Mouse (Mus musculus) C2C12 (cell line): ENCODE results near the gene Zfyve21. TPM values are rescaled to one million over a fixed set of nuclear protein-coding genes. Genes with fewer than 3 reads are reported as not detected.

ENCODE experiments used
- H3K27me3 ChIP-seq: one replicate; pipeline ENCODE4 v1.6.1; 2011; ENCODE audit not compliant: control insufficient read depth, insufficient read depth, insufficient read length
- H3K36me3 ChIP-seq: one replicate; pipeline ENCODE4 v1.6.1; 2011; ENCODE audit not compliant: control insufficient read depth, insufficient read depth
- H3K4me3 ChIP-seq: one replicate; pipeline ENCODE4 v1.5.1; 2011; ENCODE audit warnings: mild to moderate bottlenecking, control low read depth; ENCODE audit not compliant: poor library complexity, insufficient read depth, severe bottlenecking
- H3K79me2 ChIP-seq: one replicate; pipeline ENCODE4 v1.6.1; 2011; ENCODE audit not compliant: control insufficient read depth, insufficient read depth
- H3K79me3 ChIP-seq: one replicate; pipeline ENCODE4 v1.6.1; 2011; ENCODE audit warnings: low read depth, control low read depth
- H3ac ChIP-seq: one replicate; pipeline ENCODE3; 2011; ENCODE audit warnings: low read depth; ENCODE audit not compliant: control insufficient read depth, insufficient read length
- CEBPB ChIP-seq: IDR thresholded peaks from one replicate; pipeline ENCODE4 v1.6.1; 2011; ENCODE audit warnings: low read depth, mild to moderate bottlenecking, control low read depth, moderate library complexity
- CTCF ChIP-seq: IDR thresholded peaks from one replicate; pipeline ENCODE4 v1.5.1; 2011; ENCODE audit not compliant: control insufficient read depth, insufficient read depth, insufficient read length
- FOSL1 ChIP-seq: IDR thresholded peaks from one replicate; pipeline ENCODE4 v1.8.0; 2011; ENCODE audit warnings: mild to moderate bottlenecking, low read length; ENCODE audit not compliant: poor library complexity, insufficient read depth, severe bottlenecking
- MAX ChIP-seq: IDR thresholded peaks from one replicate; pipeline ENCODE4 v1.6.1; 2011; ENCODE audit warnings: mild to moderate bottlenecking, control low read depth
- MYOD1 ChIP-seq: IDR thresholded peaks from one replicate; pipeline ENCODE4 v1.6.1; 2011; ENCODE audit warnings: low read depth; ENCODE audit not compliant: control insufficient read depth, insufficient read length
- MYOG ChIP-seq: IDR thresholded peaks from one replicate; pipeline ENCODE4 v1.6.1; 2011; ENCODE audit not compliant: control insufficient read depth, insufficient read length; ENCODE audit errors: extremely low read depth
- USF1 ChIP-seq: IDR thresholded peaks from one replicate; pipeline ENCODE4 v1.6.1; 2011; ENCODE audit warnings: low read depth, mild to moderate bottlenecking, control low read depth, moderate library complexity
- polyA plus RNA-seq: library from polyadenylated mRNA; unstranded; fragments of >200 nt; fragmentation: generic; extraction: Trizol; gene quantifications from one replicate; pipeline ENCODE4 v1.2.1, GENCODE M21; 2012; ENCODE audit warnings: missing spikeins

Zfyve21 gene
- polyA plus RNA-seq, 1 experiment, result 40.0 TPM

- no peak for TF ChIP-seq MAX
- TF ChIP-seq CEBPB, result no peak
- no peak for TF ChIP-seq CTCF
- TF ChIP-seq FOSL1, result no peak
- no peak for TF ChIP-seq USF1
- TF ChIP-seq MYOG, result no peak
- TF ChIP-seq MYOD1, result no peak
- Histone ChIP-seq H3K27me3 (no peaks in the 10 kb centered on the region), H3K4me3 (no peak overlapping the region), H3K79me3 (no peaks in the 10 kb centered on the region), H3K36me3 (peaks cover 54% of the 10 kb centered on the region), H3K79me2 (no peaks in the 10 kb centered on the region), H3ac (no peak overlapping the region)
Measured at GRCm38 (mm10) chr12:111803538-111803937, 10.4 kb upstream of the Zfyve21 start.

DNA sequence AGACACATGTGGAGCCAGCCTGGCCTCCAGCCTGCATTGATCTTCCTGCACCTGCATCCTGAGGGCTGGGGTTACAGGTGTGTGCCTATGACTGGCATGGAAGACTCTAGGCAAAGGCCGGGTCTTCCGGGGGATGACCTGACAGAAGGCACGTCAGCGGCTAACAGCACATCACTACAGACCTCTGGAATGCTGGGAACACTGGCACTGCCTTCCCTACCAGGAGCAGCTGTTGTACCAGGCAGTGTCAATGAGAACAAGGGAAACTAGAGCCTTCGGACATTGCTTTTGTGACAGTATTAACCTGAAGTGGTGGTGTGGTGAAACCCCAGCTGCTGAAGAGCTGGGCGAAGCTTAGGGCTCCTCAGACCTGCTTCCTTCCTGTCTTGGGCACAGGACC is 5.2 kb upstream of the Zfyve21 start:
- TF ChIP-seq MYOD1, result no peak
- TF ChIP-seq FOSL1, result no peak
- TF ChIP-seq CEBPB, result no peak
- no peak for TF ChIP-seq USF1
- TF ChIP-seq CTCF, result no peak
- no peak for TF ChIP-seq MYOG
- no peak for TF ChIP-seq MAX
- Histone ChIP-seq H3K4me3 (no peak overlapping the region), H3K79me3 (no peaks in the 10 kb centered on the region), H3K79me2 (no peaks in the 10 kb centered on the region), H3ac (no peak overlapping the region), H3K27me3 (no peaks in the 10 kb centered on the region), H3K36me3 (peaks cover 20% of the 10 kb centered on the region)

DNA sequence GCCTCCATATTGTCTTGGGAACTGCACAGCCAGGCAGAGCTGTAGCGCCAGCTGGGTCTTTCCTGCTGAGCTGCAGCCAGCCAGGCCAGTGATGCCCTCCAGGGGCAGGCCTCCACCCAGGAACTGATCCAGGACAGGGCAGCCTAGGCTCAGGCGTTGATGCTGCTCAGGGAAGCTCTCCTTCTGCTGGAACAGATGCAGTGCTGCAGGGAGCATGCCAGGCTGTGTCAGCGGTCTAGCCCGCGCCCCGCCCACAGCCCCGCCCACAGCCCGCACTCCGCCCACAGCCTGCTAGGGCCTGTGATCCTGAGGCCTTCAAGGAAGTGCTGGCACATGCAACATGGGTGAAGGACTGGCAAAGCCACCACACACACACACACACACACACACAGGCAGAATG is 4.2 kb upstream of the Zfyve21 start:
- peaks cover 6% of the 10 kb centered on the region for H3K79me2 ChIP-seq
- H3ac ChIP-seq, result peak overlapping the region; percentile 23
- H3K36me3 ChIP-seq, result peaks cover 11% of the 10 kb centered on the region
- no peaks in the 10 kb centered on the region for H3K79me3 ChIP-seq
- TF ChIP-seq FOSL1, result no peak
- no peak for TF ChIP-seq MYOG
- peak; percentile 2 for TF ChIP-seq CTCF
- no peak for TF ChIP-seq MAX
- H3K4me3 ChIP-seq, result no peak overlapping the region
- no peaks in the 10 kb centered on the region for H3K27me3 ChIP-seq

DNA sequence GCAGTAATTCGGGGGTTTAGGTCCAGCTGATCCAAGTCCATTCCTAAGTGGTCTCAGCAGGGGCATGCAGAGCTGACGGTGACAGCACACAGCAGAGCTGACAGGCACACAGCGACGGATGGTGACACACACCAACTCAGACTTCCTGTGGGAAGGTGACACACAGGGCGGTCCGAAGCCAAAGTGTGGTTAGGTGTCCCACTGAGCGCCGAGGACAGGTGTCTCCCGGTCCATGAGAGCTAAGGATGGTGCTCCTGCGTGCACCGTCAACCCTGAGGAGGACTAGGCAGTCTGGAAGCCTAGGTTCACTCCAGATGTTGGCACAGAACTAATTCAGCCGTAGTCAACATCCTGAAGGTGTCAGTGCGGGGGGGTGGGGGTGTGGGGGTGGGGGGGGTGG is 1.9 kb upstream of the Zfyve21 start:
- H3K27me3 ChIP-seq, result no peaks in the 10 kb centered on the region
- H3K36me3 ChIP-seq, result peaks cover 10% of the 10 kb centered on the region
- peak; percentile 43 for TF ChIP-seq MYOD1
- no peak for TF ChIP-seq CTCF
- no peak for TF ChIP-seq MAX
- TF ChIP-seq FOSL1, result no peak
- peaks cover 5% of the 10 kb centered on the region for H3K79me3 ChIP-seq
- no peak overlapping the region for H3ac ChIP-seq
- H3K79me2 ChIP-seq, result peaks cover 24% of the 10 kb centered on the region
- H3K4me3 ChIP-seq, result no peak overlapping the region

- H3K79me2 ChIP-seq, result peaks cover 29% of the 10 kb centered on the region
- H3K79me3 ChIP-seq, result peaks cover 5% of the 10 kb centered on the region
- H3K36me3 ChIP-seq, result peaks cover 8% of the 10 kb centered on the region
- peak overlapping the region; percentile 89 for H3K4me3 ChIP-seq
- no peaks in the 10 kb centered on the region for H3K27me3 ChIP-seq
- TF ChIP-seq MYOG, result no peak
- no peak for TF ChIP-seq FOSL1
- TF ChIP-seq MAX, result no peak
- no peak for TF ChIP-seq MYOD1
- no peak for TF ChIP-seq CTCF
- no peak for TF ChIP-seq USF1
- TF ChIP-seq CEBPB, result no peak
- H3ac ChIP-seq, result peak overlapping the region; percentile 65
Measured at GRCm38 (mm10) chr12:111812611-111813010, 1.4 kb upstream of the Zfyve21 start.

GRCm38 (mm10) chr12:111813111-111813765 is 732 bp upstream of the Zfyve21 start:
- Histone ChIP-seq H3K79me3 (peaks cover 6% of the 10 kb centered on the region), H3K4me3 (peak overlapping the region; percentile 89)
- TF ChIP-seq MYOD1 (no peak), USF1 (no peak), CEBPB (no peak), FOSL1 (no peak), MAX (no peak), MYOG (no peak), CTCF (no peak)

More at GRCm38 (mm10) chr12:111813111-111813765, 732 bp upstream of the Zfyve21 start:
- Histone ChIP-seq H3K27me3 (no peaks in the 10 kb centered on the region), H3K79me2 (peaks cover 30% of the 10 kb centered on the region), H3ac (peak overlapping the region; percentile 65), H3K36me3 (peaks cover 5% of the 10 kb centered on the region)
